Mouse (Mus musculus): Measurements from ENCODE around the gene Wdr31. TPM values are rescaled to one million over a fixed set of nuclear protein-coding genes. Genes with fewer than 3 reads are reported as not detected.
A peak's percentile ranks its signal among the peaks of the same experiment; 100 is the strongest.

Wdr31 gene
- polyA plus RNA-seq, 1 experiment from 2014 or later = 7.1 TPM

GRCm38 (mm10) chr4:62429616-62430015 is 41.1 kb downstream of the Wdr31 start:
- Histone ChIP-seq H3K4me3 (no peak overlapping the region), H3K9me3 (no peaks in the 10 kb centered on the region), H3K4me1 (peaks cover 12% of the 10 kb centered on the region), H3K27ac (no peak overlapping the region), H3K36me3 (peaks cover 13% of the 10 kb centered on the region), H3K27me3 (ENCODE audit: insufficient read depth, poor library complexity, severe bottlenecking) (peaks cover 8% of the 10 kb centered on the region; the same call in 1 of the 2 replicates)
- DNase-seq (ENCODE audit: low spot score) = no peak
- WGBS = 86% methylated on average over 9 of the region's 9 CpGs

GRCm38 (mm10) chr4:62427978-62428758 is 42.5 kb downstream of the Wdr31 start:
- Histone ChIP-seq H3K36me3 (peaks cover 27% of the 10 kb centered on the region), H3K27ac (no peak overlapping the region), H3K4me1 (peaks cover 12% of the 10 kb centered on the region), H3K9me3 (no peaks in the 10 kb centered on the region), H3K4me3 (no peak overlapping the region), H3K27me3 (ENCODE audit: insufficient read depth, poor library complexity, severe bottlenecking) (peaks cover 8% of the 10 kb centered on the region; the same call in 1 of the 2 replicates)
- WGBS = 60% methylated on average over 17 of the region's 17 CpGs
- peak; percentile 75 for DNase-seq (ENCODE audit: low spot score)

DNA sequence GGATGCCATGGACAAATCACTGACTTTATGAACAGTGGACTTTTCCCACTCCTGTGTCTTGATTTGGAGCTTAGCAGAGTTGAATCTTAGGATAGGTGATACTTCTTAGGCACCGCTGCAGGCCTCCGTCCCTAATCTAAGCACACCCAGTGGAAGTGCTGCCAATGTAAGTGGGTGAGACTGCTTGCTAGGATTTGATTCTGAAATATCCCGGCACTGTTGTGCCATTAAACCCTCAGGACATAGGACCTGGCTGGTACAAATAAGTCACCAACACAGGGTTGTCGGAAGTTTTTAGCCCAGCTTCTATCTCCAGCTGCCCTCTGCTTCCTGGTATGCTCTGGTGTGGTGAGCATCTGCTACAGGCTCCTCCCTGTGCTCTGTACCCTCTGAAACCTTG is 44.8 kb downstream of the Wdr31 start:
- Histone ChIP-seq H3K4me1 (peaks cover 12% of the 10 kb centered on the region), H3K4me3 (no peak overlapping the region), H3K9me3 (no peaks in the 10 kb centered on the region), H3K27ac (no peak overlapping the region), H3K36me3 (peaks cover 50% of the 10 kb centered on the region), H3K27me3 (ENCODE audit: insufficient read depth, poor library complexity, severe bottlenecking) (peaks cover 8% of the 10 kb centered on the region; the same call in 1 of the 2 replicates)
- DNase-seq (ENCODE audit: low spot score) = no peak
- 84% methylated on average over 4 of the region's 4 CpGs for WGBS

- Histone ChIP-seq H3K27me3 (ENCODE audit: insufficient read depth, poor library complexity, severe bottlenecking) (no peaks in the 10 kb centered on the region), H3K9me3 (no peaks in the 10 kb centered on the region), H3K36me3 (peaks cover 100% of the 10 kb centered on the region), H3K27ac (no peak overlapping the region), H3K4me1 (no peaks in the 10 kb centered on the region), H3K4me3 (no peak overlapping the region)
- WGBS = 94% methylated on average over 6 of the region's 6 CpGs
- no peak for DNase-seq (ENCODE audit: low spot score)
These were observed 51.6 kb downstream of the Wdr31 start for GRCm38 (mm10) chr4:62419091-62419490.

GRCm38 (mm10) chr4:62418448-62418847 is 52.2 kb downstream of the Wdr31 start:
- Histone ChIP-seq H3K4me3 (no peak overlapping the region), H3K27me3 (ENCODE audit: insufficient read depth, poor library complexity, severe bottlenecking) (no peaks in the 10 kb centered on the region), H3K36me3 (peaks cover 99% of the 10 kb centered on the region), H3K9me3 (no peaks in the 10 kb centered on the region), H3K27ac (no peak overlapping the region), H3K4me1 (no peaks in the 10 kb centered on the region)
- DNase-seq (ENCODE audit: low spot score) = no peak
- 94% methylated on average over 8 of the region's 8 CpGs for WGBS

DNA sequence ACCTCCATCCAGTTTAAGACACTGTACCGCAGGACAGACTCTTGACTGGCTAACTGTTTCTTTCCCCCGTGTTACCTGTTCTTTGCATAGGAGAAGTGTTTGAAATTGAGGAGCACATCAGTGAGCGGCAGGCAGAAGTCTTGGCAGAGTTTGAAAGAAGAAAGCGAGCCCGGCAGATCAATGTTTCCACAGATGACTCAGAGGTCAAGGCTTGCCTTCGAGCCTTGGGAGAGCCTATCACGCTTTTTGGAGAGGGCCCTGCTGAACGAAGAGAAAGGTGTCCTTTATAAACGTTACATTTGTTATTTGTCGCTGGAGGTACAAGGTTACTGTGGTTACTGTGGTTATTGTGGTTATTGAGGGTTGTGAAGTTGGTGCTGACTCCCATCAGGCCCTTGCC is 59.1 kb downstream of the Wdr31 start:
- Histone ChIP-seq H3K4me3 (no peak overlapping the region), H3K27me3 (ENCODE audit: insufficient read depth, poor library complexity, severe bottlenecking) (no peaks in the 10 kb centered on the region), H3K36me3 (peaks cover 58% of the 10 kb centered on the region), H3K4me1 (peaks cover 7% of the 10 kb centered on the region), H3K27ac (no peak overlapping the region), H3K9me3 (no peaks in the 10 kb centered on the region)
- DNase-seq (ENCODE audit: low spot score) = no peak
- 93% methylated on average over 10 of the region's 10 CpGs for WGBS

DNA sequence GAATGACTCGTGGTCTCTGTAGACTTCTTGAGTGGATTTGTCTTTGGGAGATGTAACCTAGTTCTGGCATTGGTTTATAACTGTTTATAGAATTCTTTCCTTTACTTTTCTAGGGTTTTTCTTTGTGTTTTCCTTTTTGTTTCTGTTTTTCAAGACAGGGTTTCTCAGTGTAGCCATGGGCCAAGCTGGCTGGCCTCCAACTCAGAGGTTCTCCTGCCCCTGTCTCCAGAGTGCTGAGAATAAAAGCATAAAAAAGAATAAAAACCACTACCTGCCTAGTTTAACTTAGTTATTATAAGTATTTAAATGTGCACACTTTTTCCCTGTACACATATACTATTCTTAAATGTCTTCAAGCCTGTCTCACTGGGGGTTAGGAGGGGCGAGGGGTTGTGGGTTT is 60.4 kb downstream of the Wdr31 start:
- Histone ChIP-seq H3K27me3 (ENCODE audit: insufficient read depth, poor library complexity, severe bottlenecking) (no peaks in the 10 kb centered on the region), H3K27ac (no peak overlapping the region), H3K36me3 (peaks cover 46% of the 10 kb centered on the region), H3K9me3 (no peaks in the 10 kb centered on the region), H3K4me1 (peaks cover 12% of the 10 kb centered on the region), H3K4me3 (no peak overlapping the region; the same call in 1 of the 2 replicates)
- 92% methylated on average over 2 of the region's 2 CpGs for WGBS
- DNase-seq (ENCODE audit: low spot score) = no peak

GRCm38 (mm10) chr4:62409615-62410014 is 61.1 kb downstream of the Wdr31 start:
- Histone ChIP-seq H3K27me3 (ENCODE audit: insufficient read depth, poor library complexity, severe bottlenecking) (no peaks in the 10 kb centered on the region), H3K4me3 (peak overlapping the region; percentile 75), H3K4me1 (peaks cover 12% of the 10 kb centered on the region), H3K9me3 (no peaks in the 10 kb centered on the region), H3K27ac (peak overlapping the region; percentile 92), H3K36me3 (peaks cover 42% of the 10 kb centered on the region)
- WGBS = 47% methylated on average over 6 of the region's 6 CpGs
- DNase-seq (ENCODE audit: low spot score) = no peak

- WGBS = under 1% methylated on average over 39 of the region's 39 CpGs
- Histone ChIP-seq H3K27ac (peak within 1 kb of the TSS; percentile 92), H3K36me3 (peaks cover 41% of the 10 kb centered on the region)
These were observed 62.0 kb downstream of the Wdr31 start, which contains the start of the genes Cdc26 and Prpf4 for GRCm38 (mm10) chr4:62408601-62409282. Gene Cdc26, minus strand, starts transcription at chr4:62408642. Gene Prpf4, plus strand, starts transcription at chr4:62408797.

DNA sequence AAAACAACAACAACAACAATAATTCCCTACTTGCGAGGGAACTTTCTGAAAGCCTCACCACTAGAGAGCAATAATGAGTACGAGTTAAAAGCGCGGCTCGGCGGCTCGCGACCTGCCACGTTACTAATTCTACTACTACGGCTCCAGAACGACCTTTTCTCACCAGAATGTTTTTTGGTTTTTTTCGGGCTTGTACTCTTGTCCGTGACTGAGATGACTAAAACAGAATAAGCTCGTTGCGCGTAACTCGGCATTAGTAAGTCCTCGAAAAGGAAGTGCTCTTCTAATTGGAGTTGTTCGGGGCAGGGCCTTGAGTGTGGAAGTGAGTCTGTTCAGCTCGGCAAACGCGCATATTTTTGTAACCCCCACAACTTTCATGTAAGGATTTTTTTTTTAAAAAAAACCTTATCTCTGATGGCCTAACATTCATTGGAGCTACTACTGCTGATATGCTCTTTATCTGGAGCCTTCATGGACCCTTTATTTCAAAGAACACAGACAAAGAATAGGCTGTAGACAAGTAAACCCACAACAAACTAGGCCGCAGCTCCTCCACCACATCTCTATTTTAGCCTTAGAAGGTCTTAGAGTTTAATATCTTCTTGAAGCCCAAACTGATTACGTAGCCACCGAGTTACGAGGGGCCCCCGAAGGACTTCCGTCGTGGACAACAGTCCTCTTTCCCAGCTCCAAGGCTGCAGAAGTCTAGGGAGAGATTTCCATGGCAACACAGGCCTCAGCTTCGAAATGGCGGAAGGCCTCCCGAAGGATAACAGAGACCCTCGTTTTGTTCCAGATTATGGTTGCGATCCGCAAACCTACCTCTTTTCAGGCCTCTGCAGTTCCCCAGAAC is 62.7 kb downstream of the Wdr31 start:
- Histone ChIP-seq H3K9me3 (no peaks in the 10 kb centered on the region), H3K4me1 (peaks cover 12% of the 10 kb centered on the region), H3K27me3 (ENCODE audit: insufficient read depth, poor library complexity, severe bottlenecking) (no peaks in the 10 kb centered on the region), H3K27ac (peak overlapping the region; percentile 92), H3K36me3 (peaks cover 33% of the 10 kb centered on the region), H3K4me3 (peak overlapping the region; percentile 75)
- DNase-seq (ENCODE audit: low spot score) = peak; percentile 87
- WGBS = under 1% methylated on average over 35 of the region's 35 CpGs

More at GRCm38 (mm10) chr4:62408601-62409282, 62.0 kb downstream of the Wdr31 start, which contains the start of the genes Cdc26 and Prpf4:
- Histone ChIP-seq H3K4me1 (peaks cover 12% of the 10 kb centered on the region), H3K9me3 (no peaks in the 10 kb centered on the region), H3K27me3 (ENCODE audit: insufficient read depth, poor library complexity, severe bottlenecking) (no peaks in the 10 kb centered on the region), H3K4me3 (peak within 1 kb of the TSS; percentile 75)
- DNase-seq (ENCODE audit: low spot score) = peak; percentile 99

- H3K4me3 ChIP-seq = no peak overlapping the region
- 79% methylated on average over 4 of the region's 4 CpGs for WGBS
- H3K36me3 ChIP-seq = peaks cover 34% of the 10 kb centered on the region
- no peak overlapping the region for H3K27ac ChIP-seq
- no peaks in the 10 kb centered on the region for H3K9me3 ChIP-seq
- H3K4me1 ChIP-seq = peaks cover 12% of the 10 kb centered on the region
- DNase-seq (ENCODE audit: low spot score) = no peak
- H3K27me3 ChIP-seq (ENCODE audit: insufficient read depth, poor library complexity, severe bottlenecking) = no peaks in the 10 kb centered on the region
These were observed 64.6 kb downstream of the Wdr31 start for GRCm38 (mm10) chr4:62406133-62406532.

DNA sequence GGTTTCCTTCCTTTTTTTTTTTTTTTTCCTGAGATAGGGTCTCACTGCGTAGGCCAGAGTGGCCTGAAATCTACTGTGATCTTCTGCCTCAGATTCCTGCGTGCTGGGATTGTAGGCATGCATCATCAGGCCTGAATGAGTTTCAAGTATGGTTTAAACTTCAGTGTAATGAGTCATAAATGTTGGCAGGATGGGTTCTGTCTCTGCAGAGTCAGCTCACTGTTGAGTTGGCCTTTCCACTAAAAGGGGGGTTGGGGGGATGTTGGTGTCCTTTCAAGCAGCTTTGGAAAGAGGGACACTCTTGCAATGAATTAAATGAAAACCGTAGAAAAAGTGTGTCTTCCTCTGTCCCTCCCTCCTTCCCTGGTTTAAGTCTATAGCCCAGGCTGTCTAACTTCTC is 71.7 kb downstream of the Wdr31 start:
- Histone ChIP-seq H3K36me3 (peaks cover 83% of the 10 kb centered on the region), H3K4me3 (no peak overlapping the region), H3K4me1 (no peaks in the 10 kb centered on the region), H3K27me3 (ENCODE audit: insufficient read depth, poor library complexity, severe bottlenecking) (no peaks in the 10 kb centered on the region), H3K9me3 (no peaks in the 10 kb centered on the region), H3K27ac (no peak overlapping the region)
- DNase-seq (ENCODE audit: low spot score) = no peak
- WGBS = 90% methylated on average over 3 of the region's 3 CpGs
